Mouse (Mus musculus) myocyte (in vitro differentiated cells): ENCODE measurements around the gene Efnb1.

Experiments used
- MAX ChIP-seq: IDR thresholded peaks from one replicate; pipeline ENCODE4 v1.6.1; 2011; ENCODE audit warnings: low read depth, mild to moderate bottlenecking, control low read depth
- MYOD1 ChIP-seq, 3 experiments: IDR thresholded peaks; one replicate each; pipeline ENCODE4 v1.6.1; 2011; ENCODE audit warnings: control low read depth in 2 of 3, low read depth in 2 of 3, mild to moderate bottlenecking in 2 of 3, moderate library complexity in 1 of 3; ENCODE audit not compliant: insufficient read length in 2 of 3, control insufficient read depth in 1 of 3
- MYOG ChIP-seq, 3 experiments: IDR thresholded peaks; one replicate each; pipeline ENCODE4 v1.6.1; 2011; ENCODE audit warnings: control low read depth in 2 of 3, low read depth in 2 of 3, mild to moderate bottlenecking in 2 of 3; ENCODE audit not compliant: insufficient read length in 2 of 3, control insufficient read depth in 1 of 3, insufficient read depth in 1 of 3
- POLR2AphosphoS2 ChIP-seq: IDR thresholded peaks from one replicate; pipeline ENCODE4 v1.6.1; 2011; ENCODE audit warnings: low read depth, control low read depth; ENCODE audit not compliant: insufficient read length
- SRF ChIP-seq: IDR thresholded peaks from one replicate; pipeline ENCODE4 v1.6.1; 2011; ENCODE audit warnings: low read depth; ENCODE audit not compliant: control insufficient read depth, insufficient read length
- TCF3 ChIP-seq: IDR thresholded peaks from one replicate; pipeline ENCODE4 v1.6.1; 2011; ENCODE audit warnings: low read depth, control low read depth; ENCODE audit not compliant: insufficient read length
- USF1 ChIP-seq: IDR thresholded peaks from one replicate; pipeline ENCODE4 v1.6.1; 2011; ENCODE audit warnings: low read depth, mild to moderate bottlenecking, control low read depth, moderate library complexity

DNA sequence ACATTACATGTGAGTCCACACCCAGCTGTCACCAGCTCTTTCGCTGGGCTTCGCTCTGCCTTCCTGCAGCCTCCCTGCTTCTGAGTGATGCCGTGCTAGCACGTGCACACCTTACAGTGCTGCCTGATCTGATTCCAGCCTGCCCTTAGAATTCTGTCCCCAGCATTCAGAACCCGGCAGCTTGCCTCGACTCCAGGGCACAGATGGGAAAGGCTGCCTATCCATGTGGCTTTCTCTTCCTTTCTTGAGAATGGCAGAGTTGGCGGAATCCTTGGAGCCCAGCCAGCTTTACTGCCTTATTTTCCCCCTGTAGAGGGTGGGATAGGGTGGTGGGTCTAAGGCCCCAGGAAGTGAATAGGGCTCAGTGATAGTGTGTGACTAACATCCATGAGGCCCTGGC lies 9.6 kb downstream of the Efnb1 start:
- TF ChIP-seq MYOG (IDR thresholded peaks at IDR 0.05; ENCODE audit: control insufficient read depth in 1 of 3, insufficient read depth in 1 of 3, insufficient read length in 2 of 3, low read depth in 2 of 3) (no peak), SRF (no peak), USF1 (no peak), POLR2AphosphoS2 (no peak), TCF3 (no peak), MYOD1 (IDR thresholded peaks at IDR 0.05; ENCODE audit: control insufficient read depth in 1 of 3, insufficient read length in 2 of 3, low read depth in 2 of 3) (no peak), MAX (no peak)
